Mouse (Mus musculus) stomach, embryonic 15.5 days (tissue): ENCODE results near the gene Galc. TPM values are rescaled to one million over a fixed set of nuclear protein-coding genes. Genes with fewer than 3 reads are reported as not detected.

Source experiments
- ATAC-seq: fragments of 200-750 bp; cut with Nextera tagmentation; 2 replicates; pipeline ENCODE4 v1.8.0; 2017; ENCODE audit warnings: low read depth, moderate number of reproducible peaks, moderate TSS enrichment; ENCODE audit not compliant: insufficient read depth, low FRiP score
- H3K27ac ChIP-seq: fragments of 300-500 bp; sonication (generic); 2 replicates; pipeline ENCODE4 v1.5.1; 2015; ENCODE audit warnings: mild to moderate bottlenecking, inconsistent platforms
- H3K27me3 ChIP-seq: fragments of 300-500 bp; sonication (generic); replicated peaks from 2 replicates; pipeline ENCODE4 v1.6.1; 2015; ENCODE audit warnings: inconsistent platforms
- H3K36me3 ChIP-seq: fragments of 300-500 bp; sonication (generic); 2 replicates; pipeline ENCODE4 v1.6.1; 2015; ENCODE audit warnings: inconsistent platforms
- H3K4me1 ChIP-seq: fragments of 300-500 bp; sonication (generic); 2 replicates; pipeline ENCODE4 v1.6.1; 2015; ENCODE audit warnings: inconsistent platforms
- H3K4me2 ChIP-seq: fragments of 300-500 bp; sonication (generic); 2 replicates; pipeline ENCODE4 v1.6.1; 2015; ENCODE audit warnings: mild to moderate bottlenecking, inconsistent platforms
- H3K4me3 ChIP-seq: fragments of 300-500 bp; sonication (generic); replicated peaks from 2 replicates; pipeline ENCODE4 v1.5.1; 2015; ENCODE audit warnings: inconsistent platforms
- H3K9ac ChIP-seq: fragments of 300-500 bp; sonication (generic); 2 replicates; pipeline ENCODE4 v1.6.1; 2015; ENCODE audit warnings: inconsistent platforms
- H3K9me3 ChIP-seq: fragments of 300-500 bp; sonication (generic); 2 replicates; pipeline ENCODE4 v1.6.1; 2016; ENCODE audit warnings: inconsistent platforms
- WGBS: fragments of 180-500 bp; shearing (Covaris S2); methylation state at CpG from one replicate; pipeline ENCODE4 v1.1.7; 2015; 5-methylcytosine and 5-hydroxymethylcytosine counted together
- polyA plus RNA-seq: library from polyadenylated mRNA; unstranded; fragments of >200 nt; fragmentation: Nextera tagmentation; extraction: Ambion mirVana; gene quantifications from 2 replicates; pipeline ENCODE4 v1.2.1, GENCODE M21; 2015

Gene Galc
- polyA plus RNA-seq, 1 experiment from 2014 or later = 6.9 TPM

- H3K27ac ChIP-seq = no peak overlapping the region
- no peak overlapping the region for H3K4me3 ChIP-seq
- H3K4me2 ChIP-seq = no peak overlapping the region
- no peaks in the 10 kb centered on the region for H3K9me3 ChIP-seq
- no peaks in the 10 kb centered on the region for H3K36me3 ChIP-seq
- H3K27me3 ChIP-seq = no peaks in the 10 kb centered on the region
- WGBS = 62% methylated on average over 7 of the region's 7 CpGs
- H3K9ac ChIP-seq = no peak overlapping the region
- H3K4me1 ChIP-seq = no peaks in the 10 kb centered on the region
- ATAC-seq = no peak
Measured at GRCm38 (mm10) chr12:98272433-98272832, 13.2 kb upstream of the Galc start.

- no peak overlapping the region for H3K9ac ChIP-seq
- H3K27ac ChIP-seq = no peak overlapping the region
- no peaks in the 10 kb centered on the region for H3K9me3 ChIP-seq
- 26% methylated on average over 12 of the region's 12 CpGs for WGBS
- H3K4me1 ChIP-seq = no peaks in the 10 kb centered on the region
- no peak for ATAC-seq
- no peaks in the 10 kb centered on the region for H3K36me3 ChIP-seq
- no peaks in the 10 kb centered on the region for H3K27me3 ChIP-seq
- peak overlapping the region; percentile 31; the same call in 1 of the 2 replicates for H3K4me2 ChIP-seq
- H3K4me3 ChIP-seq = no peak overlapping the region
Measured at GRCm38 (mm10) chr12:98270810-98271566, 11.7 kb upstream of the Galc start.

- Histone ChIP-seq H3K27ac (no peak overlapping the region), H3K27me3 (no peaks in the 10 kb centered on the region), H3K9me3 (no peaks in the 10 kb centered on the region), H3K4me2 (peak overlapping the region; percentile 31), H3K4me1 (no peaks in the 10 kb centered on the region), H3K4me3 (no peak overlapping the region), H3K9ac (no peak overlapping the region), H3K36me3 (no peaks in the 10 kb centered on the region)
- no peak for ATAC-seq
- 33% methylated on average over 17 of the region's 17 CpGs for WGBS
Measured at GRCm38 (mm10) chr12:98269791-98270745, 10.8 kb upstream of the Galc start.

GRCm38 (mm10) chr12:98268441-98269369 lies 9.4 kb upstream of the Galc start, which contains the start of gene Gpr65:
TSS of gene Gpr65 (plus strand) at chr12:98268635.
- 83% methylated on average over 13 of the region's 13 CpGs for WGBS
- no peak for ATAC-seq

GRCm38 (mm10) chr12:98265697-98266096 lies 6.4 kb upstream of the Galc start:
- no peak for ATAC-seq
- no peak overlapping the region; the same call in 1 of the 2 replicates for H3K27ac ChIP-seq
- H3K36me3 ChIP-seq = no peaks in the 10 kb centered on the region
- H3K27me3 ChIP-seq = no peaks in the 10 kb centered on the region
- H3K4me1 ChIP-seq = no peaks in the 10 kb centered on the region
- no peak overlapping the region for H3K4me3 ChIP-seq
- H3K9ac ChIP-seq = no peak overlapping the region
- WGBS = 80% methylated on average over 9 of the region's 9 CpGs
- H3K4me2 ChIP-seq = no peak overlapping the region
- no peaks in the 10 kb centered on the region for H3K9me3 ChIP-seq

More at GRCm38 (mm10) chr12:98268441-98269369, 9.4 kb upstream of the Galc start, which contains the start of gene Gpr65:
- Histone ChIP-seq H3K36me3 (no peaks in the 10 kb centered on the region), H3K27me3 (no peaks in the 10 kb centered on the region), H3K4me1 (no peaks in the 10 kb centered on the region), H3K27ac (no peak within 1 kb of the TSS), H3K4me3 (no peak within 1 kb of the TSS), H3K9ac (no peak within 1 kb of the TSS), H3K9me3 (no peaks in the 10 kb centered on the region), H3K4me2 (no peak within 1 kb of the TSS)

GRCm38 (mm10) chr12:98259518-98259852 lies 226 bp upstream of the Galc start:
- no peaks in the 10 kb centered on the region for H3K36me3 ChIP-seq
- no peak for ATAC-seq
- H3K9me3 ChIP-seq = no peaks in the 10 kb centered on the region
- peak overlapping the region; percentile 74; the same call in 1 of the 2 replicates for H3K9ac ChIP-seq
- H3K27ac ChIP-seq = peak overlapping the region; percentile 44; the same call in 1 of the 2 replicates
- WGBS = 2% methylated on average over 12 of the region's 12 CpGs
- peak overlapping the region; percentile 64 for H3K4me2 ChIP-seq
- H3K27me3 ChIP-seq = no peaks in the 10 kb centered on the region
- peak overlapping the region; percentile 83 for H3K4me3 ChIP-seq
- H3K4me1 ChIP-seq = 0 out of 2 replicates have a peak, but pooled peaks cover 3% of the 10 kb centered on the region

- Histone ChIP-seq H3K4me1 (0 out of 2 replicates have a peak, but pooled peaks cover 3% of the 10 kb centered on the region), H3K27me3 (no peaks in the 10 kb centered on the region), H3K9me3 (no peaks in the 10 kb centered on the region), H3K4me2 (peak overlapping the region; percentile 64), H3K27ac (peak overlapping the region; percentile 93), H3K36me3 (no peaks in the 10 kb centered on the region), H3K9ac (peak overlapping the region; percentile 74), H3K4me3 (peak overlapping the region; percentile 83)
- under 1% methylated on average over 8 of the region's 8 CpGs for WGBS
- ATAC-seq = no peak; the same call in 1 of the 2 replicates
Measured at GRCm38 (mm10) chr12:98258371-98258844, 851 bp downstream of the Galc start.

- H3K27ac ChIP-seq = no peak overlapping the region
- H3K4me1 ChIP-seq = 0 out of 2 replicates have a peak, but pooled peaks cover 3% of the 10 kb centered on the region
- no peak overlapping the region for H3K4me3 ChIP-seq
- no peak for ATAC-seq
- 79% methylated on average over 13 of the region's 13 CpGs for WGBS
- no peaks in the 10 kb centered on the region for H3K9me3 ChIP-seq
- no peak overlapping the region for H3K9ac ChIP-seq
- no peaks in the 10 kb centered on the region for H3K36me3 ChIP-seq
- no peaks in the 10 kb centered on the region for H3K27me3 ChIP-seq
- H3K4me2 ChIP-seq = no peak overlapping the region
Measured at GRCm38 (mm10) chr12:98255373-98255995, 3.8 kb downstream of the Galc start.

- no peak for ATAC-seq
- Histone ChIP-seq H3K4me1 (0 out of 2 replicates have a peak, but pooled peaks cover 1% of the 10 kb centered on the region), H3K4me2 (no peak overlapping the region), H3K9ac (no peak overlapping the region), H3K36me3 (no peaks in the 10 kb centered on the region), H3K27ac (no peak overlapping the region), H3K9me3 (no peaks in the 10 kb centered on the region), H3K27me3 (no peaks in the 10 kb centered on the region), H3K4me3 (no peak overlapping the region)
- 73% methylated on average over 2 of the region's 2 CpGs for WGBS
Measured at GRCm38 (mm10) chr12:98252417-98252816, 6.8 kb downstream of the Galc start.

GRCm38 (mm10) chr12:98250327-98250726 lies 8.9 kb downstream of the Galc start:
- Histone ChIP-seq H3K9me3 (no peaks in the 10 kb centered on the region), H3K9ac (no peak overlapping the region), H3K4me2 (no peak overlapping the region), H3K27ac (no peak overlapping the region), H3K36me3 (no peaks in the 10 kb centered on the region), H3K4me3 (no peak overlapping the region), H3K27me3 (no peaks in the 10 kb centered on the region), H3K4me1 (no peaks in the 10 kb centered on the region)
- no peak for ATAC-seq
- WGBS = 87% methylated on average over 8 of the region's 8 CpGs
